Mouse (Mus musculus) intestine, postnatal 0 days (tissue): ENCODE data around the gene Kcnma1. TPM values are rescaled to one million over a fixed set of nuclear protein-coding genes. Genes with fewer than 3 reads are reported as not detected.

Experiments used
- ATAC-seq: fragments of 200-750 bp; cut with Nextera tagmentation; 2 replicates; pipeline ENCODE4 v1.8.0; 2017; ENCODE audit warnings: mild to moderate bottlenecking, moderate TSS enrichment, moderate library complexity
- H3K27ac ChIP-seq: fragments of 300-500 bp; sonication (generic); 2 replicates; pipeline ENCODE4 v1.5.1; 2014; ENCODE audit warnings: mild to moderate bottlenecking, low read depth, low read length, moderate library complexity
- H3K27me3 ChIP-seq: fragments of 300-500 bp; sonication (generic); replicated peaks from 2 replicates; pipeline ENCODE4 v1.6.1; 2014; ENCODE audit warnings: low read length, mixed read lengths; ENCODE audit not compliant: control insufficient read depth, insufficient read depth
- H3K36me3 ChIP-seq: fragments of 300-500 bp; sonication (generic); 2 replicates; pipeline ENCODE4 v1.6.1; 2014; ENCODE audit warnings: mild to moderate bottlenecking, moderate library complexity; ENCODE audit not compliant: control insufficient read depth, insufficient read depth
- H3K4me1 ChIP-seq: fragments of 300-500 bp; sonication (generic); replicated peaks from 2 replicates; pipeline ENCODE4 v1.6.1; 2014; ENCODE audit warnings: antibody characterized with exemption, low read length, mixed read lengths; ENCODE audit not compliant: control insufficient read depth, insufficient read depth
- H3K4me2 ChIP-seq: fragments of 300-500 bp; sonication (generic); replicated peaks from 2 replicates; pipeline ENCODE4 v1.6.1; 2014; ENCODE audit warnings: low read depth, mild to moderate bottlenecking, moderate library complexity
- H3K4me3 ChIP-seq: fragments of 300-500 bp; sonication (generic); 2 replicates; pipeline ENCODE4 v1.5.1; 2014; ENCODE audit warnings: low read depth, low read length
- H3K9ac ChIP-seq: fragments of 300-500 bp; sonication (generic); 2 replicates; pipeline ENCODE4 v1.6.1; 2014; ENCODE audit warnings: mild to moderate bottlenecking, low read depth, low read length
- H3K9me3 ChIP-seq: fragments of 300-500 bp; sonication (generic); 2 replicates; pipeline ENCODE4 v1.6.1; 2016; ENCODE audit warnings: mixed run types; ENCODE audit not compliant: control insufficient read depth
- CTCF ChIP-seq: sonication (generic); IDR thresholded peaks from 2 replicates; pipeline ENCODE4 v1.5.1; 2016; ENCODE audit warnings: low read depth, mild to moderate bottlenecking, control low read depth, antibody characterized with exemption, moderate library complexity
- WGBS: fragments of 180-500 bp; shearing (Covaris S2); extraction: QIAGEN DNeasy Blood & Tissue Kit; methylation state at CpG from one replicate; pipeline ENCODE4 v1.1.7; 2014; 5-methylcytosine and 5-hydroxymethylcytosine counted together
- polyA plus RNA-seq: library from polyadenylated mRNA; unstranded; fragments of >200 nt; fragmentation: Nextera tagmentation; extraction: Ambion mirVana; gene quantifications from 2 replicates; pipeline ENCODE4 v1.2.1, GENCODE M21; 2015

Gene Kcnma1
- polyA plus RNA-seq, 1 experiment from 2014 or later, result 6.7 TPM

- whole genome bisulfite sequencing, result 60% methylated on average over 5 of the region's 5 CpGs
- ATAC-seq, result no peak
- TF ChIP-seq CTCF, result no peak
- Histone ChIP-seq H3K4me3 (no peak overlapping the region), H3K36me3 (no peaks in the 10 kb centered on the region), H3K27me3 (no peaks in the 10 kb centered on the region), H3K9me3 (no peaks in the 10 kb centered on the region), H3K4me1 (no peaks in the 10 kb centered on the region), H3K27ac (no peak overlapping the region), H3K9ac (no peak overlapping the region), H3K4me2 (no peak overlapping the region)
Observed at GRCm38 (mm10) chr14:23943152-23943551, 71.1 kb downstream of the Kcnma1 start.

- no peak for ATAC-seq
- Histone ChIP-seq H3K4me3 (no peak overlapping the region), H3K9ac (no peak overlapping the region), H3K36me3 (no peaks in the 10 kb centered on the region), H3K4me1 (no peaks in the 10 kb centered on the region), H3K9me3 (no peaks in the 10 kb centered on the region), H3K27ac (no peak overlapping the region), H3K4me2 (no peak overlapping the region), H3K27me3 (no peaks in the 10 kb centered on the region)
- TF ChIP-seq CTCF, result no peak
- 83% methylated on average over 8 of the region's 8 CpGs for WGBS
Observed at GRCm38 (mm10) chr14:23942103-23942502, 72.2 kb downstream of the Kcnma1 start.

GRCm38 (mm10) chr14:23935016-23935415 is 79.3 kb downstream of the Kcnma1 start:
- no peak overlapping the region for H3K4me2 ChIP-seq
- TF ChIP-seq CTCF, result no peak
- WGBS, result 79% methylated on average over 6 of the region's 6 CpGs
- H3K9ac ChIP-seq, result no peak overlapping the region
- H3K36me3 ChIP-seq, result no peaks in the 10 kb centered on the region
- no peak for ATAC-seq
- no peak overlapping the region for H3K4me3 ChIP-seq
- H3K4me1 ChIP-seq, result no peaks in the 10 kb centered on the region
- H3K27ac ChIP-seq, result no peak overlapping the region
- H3K27me3 ChIP-seq, result no peaks in the 10 kb centered on the region
- H3K9me3 ChIP-seq, result no peaks in the 10 kb centered on the region

- ATAC-seq, result no peak
- Histone ChIP-seq H3K4me2 (no peak overlapping the region), H3K4me1 (no peaks in the 10 kb centered on the region), H3K27ac (no peak overlapping the region), H3K9me3 (no peaks in the 10 kb centered on the region), H3K27me3 (no peaks in the 10 kb centered on the region), H3K9ac (no peak overlapping the region), H3K36me3 (no peaks in the 10 kb centered on the region), H3K4me3 (no peak overlapping the region)
- WGBS, result 71% methylated on average over 6 of the region's 6 CpGs
- no peak for TF ChIP-seq CTCF
Observed at GRCm38 (mm10) chr14:23931671-23932071, 82.6 kb downstream of the Kcnma1 start.

GRCm38 (mm10) chr14:23929168-23929567 is 85.1 kb downstream of the Kcnma1 start:
- no peak overlapping the region for H3K4me3 ChIP-seq
- no peaks in the 10 kb centered on the region for H3K4me1 ChIP-seq
- no peak overlapping the region for H3K27ac ChIP-seq
- no peak overlapping the region for H3K4me2 ChIP-seq
- no peak overlapping the region for H3K9ac ChIP-seq
- no peak for TF ChIP-seq CTCF
- ATAC-seq, result no peak
- H3K9me3 ChIP-seq, result no peaks in the 10 kb centered on the region
- 73% methylated on average over 3 of the region's 3 CpGs for WGBS
- no peaks in the 10 kb centered on the region for H3K36me3 ChIP-seq
- no peaks in the 10 kb centered on the region for H3K27me3 ChIP-seq

- no peak for TF ChIP-seq CTCF
- ATAC-seq, result no peak
- Histone ChIP-seq H3K27me3 (no peaks in the 10 kb centered on the region), H3K36me3 (no peaks in the 10 kb centered on the region), H3K4me1 (no peaks in the 10 kb centered on the region), H3K4me2 (no peak overlapping the region), H3K9me3 (no peaks in the 10 kb centered on the region), H3K9ac (no peak overlapping the region), H3K4me3 (no peak overlapping the region), H3K27ac (no peak overlapping the region)
- 83% methylated on average over 2 of the region's 2 CpGs for WGBS
Observed at GRCm38 (mm10) chr14:23923356-23923755, 90.9 kb downstream of the Kcnma1 start.

GRCm38 (mm10) chr14:23922755-23923154 is 91.5 kb downstream of the Kcnma1 start:
- no peaks in the 10 kb centered on the region for H3K36me3 ChIP-seq
- H3K9ac ChIP-seq, result no peak overlapping the region
- WGBS, result 82% methylated on average over 3 of the region's 3 CpGs
- H3K4me2 ChIP-seq, result no peak overlapping the region
- TF ChIP-seq CTCF, result no peak
- no peak overlapping the region for H3K4me3 ChIP-seq
- no peak for ATAC-seq
- no peaks in the 10 kb centered on the region for H3K27me3 ChIP-seq
- no peak overlapping the region for H3K27ac ChIP-seq
- H3K4me1 ChIP-seq, result no peaks in the 10 kb centered on the region
- H3K9me3 ChIP-seq, result no peaks in the 10 kb centered on the region
